Mouse (Mus musculus): ENCODE measurements around the gene Exoc3l4. TPM values are rescaled to one million over a fixed set of nuclear protein-coding genes. Genes with fewer than 3 reads are reported as not detected.
A peak's percentile ranks its signal among the peaks of the same experiment; 100 is the strongest.

Gene Exoc3l4
- total RNA-seq, 2 experiments from 2014 or later: 2.9 to 3.0 TPM

DNA sequence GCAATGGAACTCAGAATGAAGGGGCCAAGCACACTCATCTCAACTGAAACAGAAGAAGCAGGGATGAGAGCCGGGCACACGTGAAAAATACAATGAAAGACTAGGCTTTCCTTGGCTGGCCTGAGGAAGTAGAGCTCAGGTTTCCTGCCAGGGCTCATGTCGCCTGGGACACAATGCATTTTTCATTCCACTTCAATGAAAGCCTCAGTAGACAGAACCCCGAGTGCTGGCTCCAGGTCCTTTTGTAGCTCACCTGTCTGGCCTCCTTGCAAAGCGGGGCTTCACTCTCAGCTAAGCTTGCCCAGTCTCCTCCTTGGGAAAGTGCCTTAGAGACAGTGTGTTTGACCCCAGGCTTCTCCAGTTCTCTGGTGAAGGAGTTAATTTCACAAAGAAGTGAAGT is 62.1 kb downstream of the Exoc3l4 start:
- DNase-seq: no peak
- intact Hi-C loops (cut with DNase I): no loop called here

DNA sequence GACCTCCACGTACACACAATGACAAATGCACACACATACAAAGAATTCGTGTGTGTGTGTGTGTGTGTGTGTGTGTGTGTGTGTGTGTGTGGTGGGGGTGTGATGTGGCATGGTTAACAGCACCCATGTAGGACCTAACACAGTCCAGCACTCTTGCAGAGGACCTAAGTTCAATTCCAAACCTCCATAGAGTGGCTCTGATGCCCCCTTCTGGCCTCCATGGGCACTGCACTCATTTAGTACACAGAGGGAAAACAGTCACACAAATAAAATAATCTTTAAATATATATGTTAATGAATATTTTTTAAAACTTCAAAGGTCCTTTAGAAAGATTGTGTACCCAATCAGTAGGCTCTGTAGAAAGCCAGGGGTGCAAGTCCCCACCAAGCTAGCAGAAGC is 63.1 kb downstream of the Exoc3l4 start:
- intact Hi-C loops (cut with DNase I): no loop called here
- DNase-seq: peak in 1 of 2 experiments; percentile 57

Other genes starting within 250 kb of the Exoc3l4 start
- gene 4930595D18Rik, start 232.5 kb upstream of the Exoc3l4 start, total RNA-seq (2021): not detected
- gene Amn, start 145.9 kb upstream of the Exoc3l4 start, total RNA-seq (2021): not detected
- gene Cdc42bpb, start 39.3 kb upstream of the Exoc3l4 start, total RNA-seq (2021): 10 to 100 TPM; 54.6 to 62.5 TPM
- gene Lbhd2, start 10.2 kb upstream of the Exoc3l4 start, total RNA-seq (2021): not detected
- 10 to 100 TPM; 32.7 to 38.8 TPM for gene Tnfaip2, start 25.5 kb downstream of the Exoc3l4 start, total RNA-seq (2021)
- gene Gm266, start 68.8 kb downstream of the Exoc3l4 start, total RNA-seq (2021): under 1 TPM; 0.57 to 0.58 TPM
- gene Eif5, start 121.0 kb downstream of the Exoc3l4 start, total RNA-seq (2021): 100 to 1,000 TPM; 130 to 152 TPM
- 10 to 100 TPM; 49.9 to 54.6 TPM for gene Mark3, start 157.5 kb downstream of the Exoc3l4 start, total RNA-seq (2021)

Data from heart, postnatal 36 days (tissue).